Mouse (Mus musculus) urinary bladder, postnatal 4 days (tissue): Measurements from ENCODE around the gene Rbbp8nl.
"Not testable (repeated sequence)": the region's sequence is repeated elsewhere in the genome, so short reads cannot be mapped to it uniquely, and the experiment has no call there.

Experiments
- DNase-seq, 2 experiments: peaks; one replicate each; pipeline ENCODE4 v3.0.0; 2021 to 2022; ENCODE audit warnings: low spot score in 2 of 2

Rbbp8nl gene

DNA sequence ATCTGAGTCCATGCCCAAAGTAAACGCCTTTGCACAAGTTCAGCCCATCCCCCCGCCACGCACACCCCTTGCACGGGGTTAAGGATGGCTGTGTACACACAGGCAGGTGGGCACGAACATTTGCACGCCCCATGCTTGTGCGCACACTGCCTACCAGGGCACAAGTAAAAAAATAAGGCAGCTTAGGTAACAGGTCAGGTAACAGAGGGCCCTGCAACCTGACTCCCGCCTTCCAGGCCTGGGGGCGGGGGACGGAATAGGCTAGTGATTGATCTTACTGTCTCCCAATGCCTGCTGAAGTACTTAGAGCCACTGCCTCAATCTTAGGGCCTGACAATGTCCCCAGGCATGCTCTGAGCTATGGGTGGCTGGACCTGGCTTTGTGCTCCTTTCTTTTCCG is 713 bp downstream of the Rbbp8nl start:
- no peak for DNase-seq

DNA sequence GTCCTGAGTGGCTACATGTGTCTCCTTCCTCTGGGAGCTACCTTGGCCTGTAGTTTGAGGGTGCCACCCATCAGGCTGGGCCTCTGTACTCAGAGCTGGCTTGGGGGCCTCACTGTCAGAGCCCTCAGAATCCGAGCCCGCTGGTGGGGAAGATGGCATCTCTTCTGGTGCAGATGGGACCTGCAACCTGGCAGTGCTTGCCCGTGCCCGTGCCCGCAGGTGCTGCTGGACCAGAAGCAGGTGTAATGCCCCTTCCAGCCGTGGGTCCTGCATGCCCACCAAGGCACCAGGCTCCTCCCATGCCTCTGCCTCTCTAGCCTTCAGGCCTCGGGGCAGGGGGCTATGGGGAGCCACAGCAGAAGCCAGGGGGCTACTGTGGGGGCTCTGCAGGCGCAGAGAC is 10.4 kb downstream of the Rbbp8nl start:
- DNase-seq: no peak

DNA sequence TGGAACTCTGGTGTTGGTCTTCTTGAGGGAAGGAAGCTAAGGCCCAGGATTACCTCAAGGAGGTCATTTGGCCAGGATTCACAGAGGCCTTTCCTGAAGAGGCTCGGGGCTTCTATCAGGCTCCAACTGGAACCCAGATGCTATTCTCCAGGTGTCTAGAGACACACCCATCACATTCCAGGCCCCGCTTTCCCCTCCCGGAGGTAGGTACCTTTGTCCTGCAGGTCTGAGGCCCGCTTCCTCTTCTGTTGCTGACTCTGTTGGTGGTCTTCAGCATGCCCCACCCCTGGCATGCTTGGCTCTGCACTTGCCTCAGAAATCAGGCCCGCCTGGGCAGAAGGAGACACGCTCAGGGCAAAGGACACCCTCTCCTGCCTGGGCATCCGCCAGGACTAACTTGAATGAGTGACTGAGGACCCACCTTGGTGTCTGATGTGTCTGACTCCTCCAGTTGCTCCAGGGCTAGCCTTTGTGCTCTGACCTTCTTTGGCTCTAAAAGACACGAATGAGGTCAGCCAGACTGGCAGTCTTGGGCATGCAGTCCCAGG is 11.8 kb downstream of the Rbbp8nl start:
- no peak for DNase-seq

DNA sequence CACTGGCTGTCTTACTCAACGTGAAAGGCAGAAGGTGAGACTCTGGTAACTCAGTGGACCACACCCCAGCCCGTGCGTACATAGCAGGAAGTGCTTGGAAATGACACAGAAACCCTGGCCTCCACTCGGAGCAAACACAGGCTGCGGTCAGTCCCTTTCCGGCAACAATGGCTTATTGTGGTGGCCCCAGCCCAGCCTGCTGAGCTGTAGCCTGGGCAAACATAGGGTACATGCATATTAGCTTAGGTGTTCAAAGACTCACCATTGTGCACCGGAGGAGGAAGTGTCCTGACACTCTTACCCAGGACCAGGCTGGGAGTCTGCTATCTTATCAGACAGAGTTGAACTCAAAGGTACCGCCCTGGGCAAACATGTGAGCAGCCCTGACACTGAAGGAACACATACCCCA is 12.8 kb downstream of the Rbbp8nl start:
- no peak for DNase-seq

DNA sequence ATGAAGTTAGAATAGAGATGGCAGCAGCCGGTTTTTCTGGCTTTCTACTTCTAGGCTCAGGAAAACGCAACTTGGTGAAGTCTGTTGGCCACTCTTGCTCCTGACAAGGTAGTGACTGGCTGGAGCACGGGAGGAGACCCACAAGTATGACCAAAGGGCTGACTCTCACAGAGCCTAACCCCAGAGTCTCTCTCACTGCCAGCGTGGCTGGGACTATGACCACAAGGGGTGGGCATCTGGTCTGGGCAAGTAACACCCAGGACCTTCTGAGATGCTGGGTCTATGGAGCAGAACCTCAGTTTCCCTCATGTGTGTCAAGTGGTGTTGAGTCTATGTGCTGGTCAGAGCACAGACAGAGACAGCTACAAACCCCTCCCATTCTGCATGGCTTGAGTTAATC is 13.3 kb downstream of the Rbbp8nl start:
- no peak for DNase-seq

DNA sequence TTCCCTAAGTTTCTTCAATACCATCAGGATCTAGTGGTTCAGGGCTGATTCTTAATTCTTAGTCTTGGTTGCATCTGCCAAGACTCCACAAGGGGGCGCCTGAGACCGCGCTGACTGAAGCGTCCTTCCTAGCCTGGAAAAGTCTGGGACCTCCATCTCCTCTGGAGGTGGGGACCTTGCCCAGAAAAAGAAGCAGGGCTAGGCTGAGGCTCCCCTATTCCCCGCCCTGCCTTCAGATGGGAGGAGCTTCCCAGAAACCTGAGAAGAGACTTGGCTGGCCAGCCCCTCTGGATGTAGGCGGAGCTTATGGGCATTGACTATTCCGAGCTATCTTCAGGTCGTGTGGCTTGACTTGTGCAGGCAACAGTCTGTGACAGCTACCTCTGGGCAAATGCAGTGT is 13.8 kb downstream of the Rbbp8nl start:
- peak; percentile 83 to 90 for DNase-seq

DNA sequence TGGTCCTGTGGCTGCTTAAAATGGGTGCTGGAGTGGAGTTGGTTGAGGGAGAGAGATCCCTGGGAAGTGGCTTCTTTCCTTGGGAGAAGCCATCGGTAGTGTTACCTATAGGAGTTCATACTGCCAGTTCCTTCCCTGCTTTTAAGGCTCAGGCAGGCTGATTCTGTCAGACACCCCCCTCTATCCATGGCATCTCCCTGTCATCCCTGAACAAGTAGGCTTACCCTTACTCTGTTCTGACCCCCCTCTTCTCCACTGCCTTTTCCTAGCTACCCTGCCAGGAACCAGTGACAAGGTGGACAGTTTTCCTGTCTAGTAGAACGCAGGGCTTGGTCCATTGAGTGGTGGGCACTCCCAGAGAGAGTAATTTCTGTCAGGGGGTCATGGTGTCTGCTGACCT is 15.2 kb downstream of the Rbbp8nl start:
- DNase-seq: no peak

DNA sequence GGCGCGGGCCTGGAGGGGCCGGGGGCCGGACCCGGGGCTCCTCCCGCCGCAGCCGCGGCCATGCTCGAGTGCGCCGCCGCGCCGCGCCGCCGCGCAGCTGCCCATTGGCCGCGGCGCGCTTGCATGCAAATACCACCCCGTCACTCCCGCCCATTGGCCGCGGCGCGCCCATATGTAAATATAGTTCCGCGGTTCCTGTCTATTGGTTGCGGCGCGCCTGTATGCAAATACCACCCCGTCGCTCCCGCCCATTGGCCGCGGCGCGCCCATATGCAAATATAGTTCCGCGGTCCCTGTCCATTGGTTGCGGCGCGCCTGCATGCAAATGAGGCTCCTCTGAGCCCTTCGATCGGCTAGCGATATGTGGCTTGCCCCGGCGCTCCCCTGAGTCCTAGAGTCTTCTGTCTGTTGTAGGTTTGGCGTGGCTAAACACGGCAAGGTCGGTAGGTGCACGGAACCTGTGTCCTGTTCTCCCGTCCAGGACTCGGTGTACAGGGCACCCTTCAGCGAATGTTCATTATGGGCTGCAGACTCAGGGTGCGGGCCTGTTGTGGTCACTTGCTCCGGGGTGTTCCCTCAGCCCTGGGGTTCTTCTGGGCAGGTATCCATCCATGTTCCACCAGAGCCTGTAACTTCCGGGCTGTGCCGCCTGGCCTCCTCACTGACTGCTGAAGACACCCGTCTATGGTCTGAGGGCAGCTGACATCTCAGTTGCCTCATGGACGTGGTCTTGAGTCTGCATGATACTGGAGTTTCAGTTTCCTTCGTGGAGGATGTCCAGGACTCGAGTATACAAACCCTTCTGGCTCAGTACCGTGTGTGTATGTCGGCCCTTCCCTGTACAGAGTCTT is 16.1 kb downstream of the Rbbp8nl start, which contains the start of gene Cables2:
TSS of gene Cables2 (minus strand) at position 103 of the 851 bp plus-strand sequence.
- peak; percentile 89 to 93 for DNase-seq

DNA sequence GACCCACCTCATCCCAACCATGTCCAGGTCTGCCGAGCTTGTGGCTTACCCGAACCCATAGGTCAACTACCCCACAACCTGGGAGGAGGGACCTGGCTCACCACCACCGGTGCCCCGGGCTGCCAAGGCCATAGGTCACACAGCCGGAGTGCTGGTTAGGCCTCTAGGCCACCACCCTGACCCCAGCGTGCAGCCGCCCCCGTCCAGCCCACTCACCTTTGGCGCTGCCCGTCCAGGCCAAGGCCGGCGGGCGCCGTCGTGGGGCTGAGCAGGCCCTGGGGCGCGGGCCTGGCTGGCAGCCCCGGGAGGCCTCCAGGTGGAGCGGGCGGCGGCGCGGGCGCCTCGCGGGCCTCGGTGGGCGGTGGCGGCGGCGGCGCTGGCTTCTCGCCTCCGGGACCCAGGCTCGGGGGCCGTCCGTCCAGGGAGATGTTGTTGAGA is 16.8 kb downstream of the Rbbp8nl start:
- peak in 1 of 2 experiments; percentile 59 for DNase-seq

DNA sequence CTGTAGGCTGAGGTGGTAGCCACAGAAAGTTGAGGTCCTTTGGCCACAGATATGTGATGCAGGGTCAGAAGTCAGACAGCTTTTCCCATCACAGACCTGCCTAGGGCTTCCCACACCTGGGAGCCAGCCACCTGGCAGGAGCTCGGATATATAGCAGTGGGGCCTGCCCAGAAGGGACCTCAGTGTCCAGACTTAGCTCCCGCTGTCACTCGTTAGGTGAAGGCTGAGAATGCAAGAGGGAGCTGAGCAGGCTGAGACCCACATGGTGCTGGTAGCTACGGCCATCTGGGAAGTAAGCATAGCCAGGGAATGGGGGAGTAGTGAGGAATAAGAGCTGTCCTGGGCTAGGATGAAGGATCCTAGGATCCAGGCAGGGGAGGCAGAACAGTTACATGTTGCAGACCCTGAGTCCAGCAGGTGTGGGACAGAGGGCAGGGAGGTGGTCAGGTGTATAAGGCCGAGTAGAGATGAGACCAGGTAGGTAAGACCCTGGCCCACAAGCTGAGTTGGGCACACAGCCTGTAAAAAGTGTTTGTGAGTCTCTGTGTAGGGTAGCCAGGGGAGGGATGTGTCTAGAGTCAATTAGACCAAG is 17.8 kb downstream of the Rbbp8nl start:
- DNase-seq: no peak

DNA sequence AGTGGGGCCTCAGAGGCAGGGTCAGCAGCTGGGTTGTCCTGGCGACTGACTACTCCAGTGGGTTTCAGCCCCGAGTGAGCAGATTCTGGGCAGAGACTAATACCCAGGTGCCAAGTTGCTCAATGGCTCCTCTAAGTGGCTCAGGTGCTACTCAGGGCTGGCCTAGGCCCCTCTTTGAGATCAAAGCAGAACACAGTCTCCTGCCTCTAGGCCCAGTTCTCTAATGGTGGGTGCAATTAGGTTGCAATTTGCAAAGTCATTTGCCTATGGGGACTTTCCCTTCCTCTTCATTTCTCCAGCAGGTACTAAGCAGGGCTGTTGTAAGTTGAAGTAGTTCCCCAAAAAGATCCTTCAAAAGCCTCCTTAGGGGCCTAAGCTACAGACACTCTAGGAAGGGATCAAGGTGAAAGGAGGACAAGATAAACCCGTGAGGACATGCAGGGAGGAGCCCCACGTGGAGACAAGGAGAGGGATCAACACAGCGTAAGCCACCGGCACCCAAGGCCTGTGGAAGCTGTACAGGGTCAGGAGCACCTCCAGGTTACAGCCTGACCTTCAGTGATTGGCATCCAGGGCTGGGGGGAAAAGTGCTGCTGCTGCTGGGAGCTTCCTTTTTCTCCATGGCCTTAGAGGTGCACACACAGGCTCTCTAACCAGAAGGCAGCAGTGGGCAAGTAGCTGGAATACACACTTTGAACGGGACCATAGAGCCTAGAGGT is 19.0 kb downstream of the Rbbp8nl start:
- no peak for DNase-seq

DNA sequence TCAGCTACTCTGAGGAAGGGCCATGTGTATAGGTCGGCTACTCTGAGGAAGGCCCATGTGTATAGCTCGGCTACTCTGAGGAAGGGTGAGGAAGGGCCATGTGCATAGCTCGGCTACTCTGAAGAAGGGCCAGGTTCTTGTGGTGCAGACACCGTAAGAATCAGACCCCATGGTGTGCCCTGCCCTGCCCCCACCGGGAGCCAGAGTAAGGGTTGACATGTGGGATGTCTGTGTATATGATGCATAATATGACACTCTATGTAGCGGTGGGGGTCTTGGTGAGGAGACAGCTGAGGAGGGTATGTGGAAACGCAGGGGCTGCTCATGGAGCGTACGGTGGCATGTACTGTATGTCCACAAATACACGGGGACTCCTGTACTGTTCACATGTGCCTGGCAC is 20.4 kb downstream of the Rbbp8nl start:
- no peak for DNase-seq

DNA sequence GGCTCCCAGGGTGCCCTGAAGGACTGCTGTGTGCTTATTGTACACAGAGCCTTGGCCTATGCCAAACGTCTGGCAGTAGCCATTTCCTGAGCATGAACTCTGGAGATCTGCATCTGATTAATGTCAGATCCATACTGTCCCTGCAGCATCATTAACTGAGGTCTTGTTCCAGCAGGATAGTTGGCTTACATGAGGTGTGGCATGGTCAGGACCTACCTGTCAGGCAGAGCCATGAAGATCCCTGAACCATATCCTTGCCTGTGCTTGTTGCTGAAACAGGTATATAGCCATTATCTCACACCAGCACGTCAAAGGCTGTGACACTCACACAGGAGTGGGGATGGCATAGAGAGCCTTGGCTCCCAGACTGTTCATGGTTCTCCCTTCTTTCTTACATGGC is 21.7 kb downstream of the Rbbp8nl start:
- no peak for DNase-seq

DNA sequence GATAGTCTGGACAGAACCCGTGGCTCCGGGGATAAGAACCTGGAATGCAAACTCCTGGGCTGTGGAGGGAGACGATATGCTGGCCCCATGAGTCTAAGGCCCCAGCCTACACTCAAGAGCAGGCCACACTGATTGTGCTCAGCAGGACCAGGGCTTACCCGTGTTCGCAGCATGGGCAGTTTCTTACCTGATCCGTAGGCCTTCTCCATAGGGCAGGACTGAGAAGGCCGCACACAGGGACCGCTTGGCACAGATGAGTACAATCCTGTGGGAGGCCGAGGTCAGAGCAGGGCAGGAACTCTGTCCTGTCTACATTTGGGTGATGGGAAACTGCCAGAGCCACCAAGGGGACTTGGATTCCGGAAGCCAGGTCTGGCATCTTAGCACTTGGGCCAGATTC is 26.8 kb downstream of the Rbbp8nl start:
- DNase-seq: no peak

DNA sequence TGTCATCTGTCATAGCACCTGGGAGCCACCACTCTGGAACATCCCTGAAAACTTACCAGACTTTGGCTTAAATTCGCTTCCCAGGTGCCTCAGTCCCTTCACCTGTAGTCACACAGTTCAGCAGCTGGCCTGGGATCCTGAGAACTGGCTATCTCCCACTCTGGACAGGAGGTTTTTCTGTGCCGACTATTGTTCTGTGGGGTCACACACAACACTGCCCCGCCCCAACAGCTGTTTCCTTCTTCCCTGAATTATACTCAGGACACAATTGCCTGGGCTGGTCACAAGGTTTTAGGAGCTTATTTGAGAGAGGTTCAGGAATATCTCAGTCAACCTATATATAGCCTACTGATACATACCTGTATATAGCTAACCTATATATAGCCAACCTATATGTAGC is 27.2 kb downstream of the Rbbp8nl start:
- DNase-seq: no peak

DNA sequence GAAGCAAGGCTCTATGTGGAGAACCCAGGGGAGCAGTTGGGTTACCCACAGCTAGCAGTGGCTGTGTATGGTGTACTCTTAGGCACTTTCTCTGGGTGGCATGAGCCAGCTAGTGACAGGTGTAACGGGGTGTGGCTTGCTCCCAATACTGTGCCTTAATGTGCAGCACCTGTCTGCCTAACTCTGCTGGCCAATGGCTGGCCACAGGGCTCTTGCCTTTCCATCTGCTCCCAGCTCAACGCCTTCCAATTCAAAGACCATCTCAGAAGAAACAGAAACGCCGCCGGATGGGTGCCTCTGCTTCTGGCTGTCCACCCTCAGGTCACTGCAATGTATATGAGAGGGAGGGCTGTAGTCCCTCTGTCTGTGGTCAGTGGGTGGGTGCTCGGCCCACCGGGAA is 27.8 kb downstream of the Rbbp8nl start:
- DNase-seq: no peak

DNA sequence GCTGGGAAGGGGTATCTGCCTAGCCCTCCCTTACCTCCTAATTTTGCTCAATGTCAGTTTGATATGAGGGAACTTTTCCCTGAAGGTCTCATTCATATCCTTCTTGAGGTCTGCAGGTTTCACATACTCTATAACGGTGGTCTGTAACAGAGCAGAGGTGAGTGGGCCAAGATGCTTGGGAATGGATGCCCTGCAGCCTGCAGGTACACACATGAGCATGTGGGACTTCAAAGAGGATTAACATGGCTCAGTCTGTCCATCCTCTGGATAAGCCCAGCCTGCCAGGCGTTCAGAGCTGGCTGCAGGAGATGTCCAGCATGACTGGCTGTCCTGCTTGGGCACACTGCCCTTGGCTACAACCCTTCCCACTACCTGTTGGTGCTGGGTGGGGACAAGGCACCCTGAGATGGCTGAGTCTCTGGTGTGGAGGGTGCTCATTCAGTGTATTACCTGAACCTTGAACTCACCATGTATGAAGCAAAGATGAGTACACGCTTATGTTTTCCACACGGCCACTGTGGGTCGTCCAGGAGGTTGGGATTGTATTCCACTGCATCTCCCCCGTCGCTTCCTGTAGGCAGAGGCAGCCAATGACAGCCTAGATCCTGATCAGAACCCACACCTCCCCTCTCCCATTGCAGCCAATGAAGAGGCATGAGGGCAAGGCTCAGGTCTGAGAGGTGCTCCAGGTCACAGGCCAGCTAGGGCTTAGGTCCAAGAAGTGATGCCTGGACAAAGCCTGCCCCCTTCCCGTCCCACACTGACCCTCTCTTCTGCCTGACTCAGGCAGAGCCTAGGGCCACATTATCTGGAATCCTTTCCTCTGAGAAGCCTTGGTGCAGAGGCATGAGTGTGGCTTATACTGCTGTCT is 28.8 kb downstream of the Rbbp8nl start:
- DNase-seq: no peak

DNA sequence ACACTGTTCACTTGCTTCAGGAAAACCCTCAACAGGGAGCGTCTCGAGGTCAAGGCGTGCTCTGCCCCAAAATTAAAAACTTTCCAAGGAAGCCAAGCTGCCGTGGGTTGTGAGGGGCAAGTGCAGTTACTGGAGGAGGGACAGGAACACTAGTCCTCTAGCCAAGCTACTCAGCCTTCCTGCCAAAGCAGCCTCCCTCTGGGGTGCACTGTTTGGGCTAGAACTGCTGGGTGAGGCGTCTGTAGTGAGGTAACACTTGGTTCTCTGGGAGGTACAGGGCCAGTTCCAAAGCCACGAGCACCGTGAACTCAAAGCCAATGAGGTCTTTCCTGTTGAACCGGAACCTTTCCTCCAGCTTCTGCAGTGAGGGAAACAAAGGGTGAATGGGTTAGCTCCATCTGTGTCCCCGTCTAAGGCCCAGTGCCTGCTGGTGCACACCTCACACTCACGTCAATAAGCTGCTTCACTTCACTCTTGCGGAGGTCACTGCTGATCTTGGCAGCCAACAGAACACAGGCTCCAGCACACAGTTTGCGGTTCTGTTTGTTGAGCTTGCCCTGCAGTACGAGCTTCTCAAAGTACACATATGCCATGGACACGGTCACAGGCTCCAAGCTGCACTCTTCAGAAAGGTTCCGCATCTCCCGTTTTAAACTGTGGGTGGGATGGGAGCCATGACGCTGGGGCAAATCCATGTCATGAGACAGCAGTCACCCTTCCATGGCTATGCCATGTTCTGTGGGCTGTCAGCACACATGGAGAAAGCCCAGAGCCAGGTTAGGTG is 29.7 kb downstream of the Rbbp8nl start:
- not testable (repeated sequence) for DNase-seq

DNA sequence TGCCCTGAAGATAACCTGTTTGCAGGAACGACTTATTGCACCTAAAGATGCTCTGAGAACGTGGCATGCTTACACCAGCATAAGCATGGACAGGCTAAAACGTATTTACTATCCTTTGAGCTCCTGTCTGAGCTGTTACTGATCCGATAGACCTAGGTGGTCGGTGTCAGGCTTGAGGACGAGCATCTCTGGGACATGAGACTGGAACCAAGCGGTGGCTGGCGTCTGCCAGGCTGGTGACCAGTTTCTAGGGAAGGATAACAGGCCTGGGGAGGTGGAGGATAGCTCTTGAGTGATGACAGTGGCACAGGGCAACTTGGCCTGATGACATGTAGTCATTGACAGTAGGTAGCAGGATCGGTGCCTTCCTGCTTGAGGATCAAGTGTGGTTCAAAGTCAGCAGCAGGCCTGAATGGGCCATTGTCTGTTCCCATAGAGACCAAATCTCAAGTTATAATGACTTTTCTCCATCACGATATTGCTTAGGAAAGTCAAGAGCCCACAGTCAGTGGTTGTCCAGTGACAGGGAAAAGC is 30.7 kb downstream of the Rbbp8nl start:
- not testable (repeated sequence) for DNase-seq
